ENCODE assay signal across 9 mouse cellular contexts in the genomic region with DNA sequence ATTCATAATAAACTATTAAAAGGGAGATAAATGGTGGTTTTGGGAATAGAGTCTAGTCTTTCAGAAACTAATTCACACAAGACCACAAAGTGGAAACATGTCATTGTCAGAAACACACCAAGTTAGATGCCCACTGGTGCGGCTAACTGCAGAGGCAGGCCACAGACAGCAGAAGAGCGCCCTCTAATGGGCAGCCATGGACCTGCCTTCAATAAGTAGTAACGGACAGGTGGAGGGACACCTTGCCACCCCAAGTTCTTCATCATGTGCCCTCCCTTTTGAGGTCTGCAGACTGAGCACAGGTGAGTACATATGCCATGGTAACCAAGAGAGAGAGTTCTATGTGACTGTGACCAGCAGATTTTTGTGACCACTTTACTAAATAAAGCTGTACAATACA. TPM values are rescaled to one million over a fixed set of nuclear protein-coding genes. Genes with fewer than 3 reads are reported as not detected.
DNase-seq lines count a peak whose midpoint lies in the region; ATAC-seq and TF ChIP-seq lines count a peak whose summit lies in the region.
"Had no signal": no experiment of that assay in that cellular context is flagged by ENCODE, and none has a peak within 500 bp of the region (broad histone marks: within the 10 kb centered on the region; RNA-seq: fewer than 3 reads in every experiment).

No protein-coding gene starts in this region.

- intact Hi-C loops in gastrocnemius, adult 2 months (cut with DNase I) = loop anchor here (1.0 to 10.0 kb wide), 3 partner anchors 46 to 135 kb away; no protein-coding TSS in a partner anchor

- H3K36me3 ChIP-seq in heart, embryonic 12.5 days = peaks cover 45% of the 10 kb centered on the region

- DNase-seq in heart, adult 18-20 months = peak; percentile 69 to 83
- peak; percentile 71 for DNase-seq in CD4-positive helper T cell, adult 2 months (ENCODE audit: low read depth, low spot score)
- DNase-seq in adrenal gland, postnatal 25 days = peak; percentile 70
- peak; percentile 63 for DNase-seq in gastrocnemius, adult 2 months
- peak; percentile 34 to 38 for DNase-seq in layer of hippocampus, postnatal 36 days
- DNase-seq in natural killer cell, adult 2 months (ENCODE audit: low spot score in 2 of 2) = peak; percentile 59 to 79
- DNase-seq in thymus, postnatal 0 days (ENCODE audit: low spot score) = peak; percentile 62

- H3K9me3 ChIP-seq in heart, embryonic 12.5 days (replicated peaks) = no peaks in the 10 kb centered on the region

- H3K9ac ChIP-seq in heart, embryonic 12.5 days = no peak overlapping the region

- no peaks in the 10 kb centered on the region for H3K27me3 ChIP-seq in heart, embryonic 12.5 days (replicated peaks)

- no peak overlapping the region for H3K4me2 ChIP-seq in heart, embryonic 12.5 days

- no peaks in the 10 kb centered on the region for H3K4me1 ChIP-seq in heart, embryonic 12.5 days (replicated peaks)

- H3K4me3 ChIP-seq in heart, embryonic 12.5 days = no peak overlapping the region
- no peak overlapping the region for H3K4me3 ChIP-seq in gastrocnemius, adult 2 months

- 26% methylated on average over 3 of the region's 3 CpGs for WGBS in heart, embryonic 12.5 days

- no peak for ATAC-seq in heart, embryonic 12.5 days (ENCODE audit: insufficient number of reproducible peaks, low FRiP score)

- no peak overlapping the region for H3K27ac ChIP-seq in heart, embryonic 12.5 days (ENCODE audit: poor library complexity, severe bottlenecking)
- H3K27ac ChIP-seq in gastrocnemius, adult 2 months = no peak overlapping the region

- TF ChIP-seq CTCF in gastrocnemius, adult 2 months (IDR thresholded peaks at IDR 0.05) = peak; percentile 97

RNA-seq across cellular contexts. Expression of gene Dgke, which starts 27.3 kb away (rescaled TPM):
- 1 to 10 TPM; 8.6 to 10.0 TPM for total RNA-seq in heart, adult 18-20 months (2021)
- 7.2 and 8.2 TPM in 2 replicates for polyA plus RNA-seq in heart, embryonic 12.5 days (2016; fragmentation: Nextera tagmentation; extraction: Ambion mirVana)
- 9.5 and 10.4 TPM in 2 replicates for total RNA-seq in adrenal gland, postnatal 25 days (2021)
- 1 to 10 TPM; 3.4 to 3.7 TPM for total RNA-seq in gastrocnemius, adult 2 months (2021)
- total RNA-seq in layer of hippocampus, postnatal 36 days (2021) = 10 to 100 TPM; 44.1 to 44.9 TPM
- 19.8 and 25.5 TPM in 2 replicates for polyA plus RNA-seq in thymus, postnatal 0 days (2015; fragmentation: Nextera tagmentation; extraction: Ambion mirVana)

RNA-seq across cellular contexts. Expression of gene Gm525, which starts 34.3 kb away (rescaled TPM):
- not detected for total RNA-seq in heart, adult 18-20 months (2021)
- not detected in 2 replicates for polyA plus RNA-seq in heart, embryonic 12.5 days (2016; fragmentation: Nextera tagmentation; extraction: Ambion mirVana)
- not detected in 2 replicates for total RNA-seq in adrenal gland, postnatal 25 days (2021)
- not detected for total RNA-seq in gastrocnemius, adult 2 months (2021)
- total RNA-seq in layer of hippocampus, postnatal 36 days (2021) = not detected
- 191 and 212 TPM in 2 replicates for polyA plus RNA-seq in thymus, postnatal 0 days (2015; fragmentation: Nextera tagmentation; extraction: Ambion mirVana)
- total RNA-seq: layer of hippocampus, adult 8-10 months had no signal

RNA-seq across cellular contexts. Expression of gene Trim25, which starts 40.1 kb away (rescaled TPM):
- 10 to 100 TPM; 21.8 to 26.1 TPM for total RNA-seq in heart, adult 18-20 months (2021)
- 15.2 and 15.3 TPM in 2 replicates for polyA plus RNA-seq in heart, embryonic 12.5 days (2016; fragmentation: Nextera tagmentation; extraction: Ambion mirVana)
- total RNA-seq in adrenal gland, postnatal 25 days (2021) = 133 and 149 TPM in 2 replicates
- 1 to 10 TPM; 5.9 to 9.0 TPM for total RNA-seq in gastrocnemius, adult 2 months (2021)
- 1 to 10 TPM; 3.4 to 4.5 TPM for total RNA-seq in layer of hippocampus, postnatal 36 days (2021)
- 37.2 and 48.9 TPM in 2 replicates for polyA plus RNA-seq in thymus, postnatal 0 days (2015; fragmentation: Nextera tagmentation; extraction: Ambion mirVana)
